Mouse (Mus musculus) heart, embryonic 14.5 days (tissue): ENCODE data around the gene Hsd3b1. TPM values are rescaled to one million over a fixed set of nuclear protein-coding genes. Genes with fewer than 3 reads are reported as not detected.

Experiments
- ATAC-seq: fragments of 200-750 bp; cut with Nextera tagmentation; 2 replicates; pipeline ENCODE4 v1.8.0; 2017; ENCODE audit warnings: low read depth, moderate TSS enrichment; ENCODE audit not compliant: insufficient number of reproducible peaks, insufficient read depth, low FRiP score
- H3K27ac ChIP-seq, 2 experiments: fragments of 200-500 bp in 1 of 2; fragments of 300-500 bp in 1 of 2; sonication (generic) in 1 of 2; replicated peaks in 1 of 2; 2 replicates each; pipeline ENCODE4 v1.5.1; 2012 to 2014; ENCODE audit warnings: low read depth in 2 of 2, low read length in 2 of 2, control low read depth in 1 of 2, mild to moderate bottlenecking in 1 of 2, mixed read lengths in 1 of 2; ENCODE audit not compliant: control insufficient read depth in 1 of 2, insufficient read depth in 1 of 2
- H3K27me3 ChIP-seq: fragments of 300-500 bp; sonication (generic); 2 replicates; pipeline ENCODE4 v1.6.1; 2014; ENCODE audit warnings: mild to moderate bottlenecking, low read length, control low read depth; ENCODE audit not compliant: control insufficient read depth, insufficient read depth
- H3K36me3 ChIP-seq: fragments of 300-500 bp; sonication (generic); 2 replicates; pipeline ENCODE4 v1.6.1; 2014; ENCODE audit warnings: mild to moderate bottlenecking, control low read depth, low read length, mixed read lengths; ENCODE audit not compliant: control insufficient read depth, insufficient read depth
- H3K4me1 ChIP-seq, 2 experiments: fragments of 200-500 bp in 1 of 2; fragments of 300-500 bp in 1 of 2; sonication (generic) in 1 of 2; 2 replicates each; pipeline ENCODE4 v1.6.1; 2012 to 2014; ENCODE audit warnings: low read length in 2 of 2, control low read depth in 1 of 2, mixed read lengths in 1 of 2; ENCODE audit not compliant: control insufficient read depth in 2 of 2, insufficient read depth in 2 of 2
- H3K4me2 ChIP-seq: fragments of 300-500 bp; sonication (generic); 2 replicates; pipeline ENCODE4 v1.6.1; 2014; ENCODE audit warnings: mild to moderate bottlenecking, low read length
- H3K4me3 ChIP-seq, 2 experiments: fragments of 200-500 bp in 1 of 2; fragments of 300-500 bp in 1 of 2; sonication (generic) in 1 of 2; 2 replicates each; pipeline ENCODE4 v1.5.1; 2012 to 2014; ENCODE audit warnings: low read length in 2 of 2, mild to moderate bottlenecking in 2 of 2, control low read depth in 1 of 2, low read depth in 1 of 2, moderate library complexity in 1 of 2; ENCODE audit not compliant: control insufficient read depth in 1 of 2, insufficient read depth in 1 of 2
- H3K9ac ChIP-seq: fragments of 300-500 bp; sonication (generic); 2 replicates; pipeline ENCODE4 v1.6.1; 2014; ENCODE audit warnings: mild to moderate bottlenecking, low read length
- H3K9me3 ChIP-seq: fragments of 300-500 bp; sonication (generic); 2 replicates; pipeline ENCODE4 v1.6.1; 2016; ENCODE audit warnings: low read length, control low read depth; ENCODE audit not compliant: control insufficient read depth
- WGBS: fragments of 180-500 bp; shearing (Covaris S2); extraction: QIAGEN DNeasy Blood & Tissue Kit; methylation state at CpG from one replicate; pipeline ENCODE4 v1.1.7; 2014; 5-methylcytosine and 5-hydroxymethylcytosine counted together
- polyA plus RNA-seq: library from polyadenylated mRNA; unstranded; fragments of >200 nt; fragmentation: Nextera tagmentation; extraction: Ambion mirVana; gene quantifications from 2 replicates; pipeline ENCODE4 v1.2.1, GENCODE M21; 2014

Hsd3b1 gene
- polyA plus RNA-seq, 1 experiment from 2014 or later: not detected

GRCm38 (mm10) chr3:98880216-98880615, 20.6 kb upstream of the Hsd3b1 start:
- Histone ChIP-seq H3K9me3 (no peaks in the 10 kb centered on the region), H3K27me3 (no peaks in the 10 kb centered on the region), H3K4me2 (no peak overlapping the region), H3K9ac (no peak overlapping the region), H3K4me1 (no peaks in the 10 kb centered on the region), H3K27ac (no peak overlapping the region), H3K36me3 (no peaks in the 10 kb centered on the region), H3K4me3 (no peak overlapping the region)
- ATAC-seq: no peak
- 73% methylated on average over 6 of the region's 6 CpGs for WGBS

GRCm38 (mm10) chr3:98868219-98868618, 8.6 kb upstream of the Hsd3b1 start:
- WGBS: 85% methylated on average over 2 of the region's 2 CpGs
- Histone ChIP-seq H3K4me3 (no peak overlapping the region), H3K4me2 (no peak overlapping the region), H3K9ac (no peak overlapping the region), H3K36me3 (no peaks in the 10 kb centered on the region), H3K9me3 (no peaks in the 10 kb centered on the region), H3K27ac (no peak overlapping the region), H3K27me3 (no peaks in the 10 kb centered on the region), H3K4me1 (no peaks in the 10 kb centered on the region)
- ATAC-seq: no peak

- Histone ChIP-seq H3K27me3 (no peaks in the 10 kb centered on the region), H3K9ac (no peak overlapping the region), H3K4me1 (peaks cover 0 to under 1% of the 10 kb centered on the region in 2 experiments; a peak in 2 of 4 replicates), H3K4me2 (no peak overlapping the region), H3K4me3 (no peak overlapping the region), H3K27ac (no peak overlapping the region), H3K9me3 (no peaks in the 10 kb centered on the region), H3K36me3 (no peaks in the 10 kb centered on the region)
- WGBS: 89% methylated on average over 1 of the region's 1 CpGs
- no peak for ATAC-seq
Measured at GRCm38 (mm10) chr3:98862800-98863199, 3.2 kb upstream of the Hsd3b1 start.

GRCm38 (mm10) chr3:98858051-98858450, 1.5 kb downstream of the Hsd3b1 start:
- Histone ChIP-seq H3K9ac (no peak overlapping the region), H3K9me3 (no peaks in the 10 kb centered on the region), H3K4me2 (no peak overlapping the region), H3K36me3 (no peaks in the 10 kb centered on the region), H3K4me1 (peaks cover 5 to 6% of the 10 kb centered on the region in 2 experiments; a peak in 3 of 4 replicates), H3K4me3 (no peak overlapping the region), H3K27me3 (no peaks in the 10 kb centered on the region), H3K27ac (no peak overlapping the region)
- 6% methylated on average over 2 of the region's 2 CpGs for WGBS
- ATAC-seq: no peak

GRCm38 (mm10) chr3:98856892-98857291, 2.7 kb downstream of the Hsd3b1 start:
- no peak overlapping the region for H3K9ac ChIP-seq
- peaks cover 5 to 6% of the 10 kb centered on the region in 2 experiments; a peak in 3 of 4 replicates for H3K4me1 ChIP-seq
- no peak overlapping the region for H3K4me3 ChIP-seq
- H3K27me3 ChIP-seq: no peaks in the 10 kb centered on the region
- H3K27ac ChIP-seq: no peak overlapping the region
- WGBS: 6% methylated on average over 1 of the region's 1 CpGs
- H3K4me2 ChIP-seq: no peak overlapping the region
- ATAC-seq: no peak
- no peaks in the 10 kb centered on the region for H3K9me3 ChIP-seq
- no peaks in the 10 kb centered on the region for H3K36me3 ChIP-seq

GRCm38 (mm10) chr3:98855160-98855559, 4.4 kb downstream of the Hsd3b1 start:
- no peak for ATAC-seq
- Histone ChIP-seq H3K9me3 (no peaks in the 10 kb centered on the region), H3K36me3 (no peaks in the 10 kb centered on the region), H3K27ac (no peak overlapping the region), H3K4me3 (no peak overlapping the region), H3K9ac (no peak overlapping the region), H3K27me3 (no peaks in the 10 kb centered on the region), H3K4me2 (no peak overlapping the region), H3K4me1 (peaks cover 5 to 6% of the 10 kb centered on the region in 2 experiments; a peak in 3 of 4 replicates)
- WGBS: 35% methylated on average over 3 of the region's 3 CpGs

- H3K4me3 ChIP-seq: no peak overlapping the region
- H3K27ac ChIP-seq: no peak overlapping the region
- H3K4me2 ChIP-seq: no peak overlapping the region
- WGBS: 21% methylated on average over 1 of the region's 1 CpGs
- no peaks in the 10 kb centered on the region for H3K9me3 ChIP-seq
- H3K27me3 ChIP-seq: no peaks in the 10 kb centered on the region
- H3K36me3 ChIP-seq: no peaks in the 10 kb centered on the region
- no peak for ATAC-seq
- H3K9ac ChIP-seq: no peak overlapping the region
- peaks cover 5 to 6% of the 10 kb centered on the region in 2 experiments; a peak in 3 of 4 replicates for H3K4me1 ChIP-seq
Measured at GRCm38 (mm10) chr3:98853685-98854084, 5.9 kb downstream of the Hsd3b1 start.

- H3K27me3 ChIP-seq: no peaks in the 10 kb centered on the region
- H3K9ac ChIP-seq: no peak overlapping the region
- WGBS: 88% methylated on average over 3 of the region's 3 CpGs
- H3K4me1 ChIP-seq: peaks cover 5 to 6% of the 10 kb centered on the region in 2 experiments; a peak in 3 of 4 replicates
- H3K4me2 ChIP-seq: no peak overlapping the region
- no peaks in the 10 kb centered on the region for H3K9me3 ChIP-seq
- ATAC-seq: no peak
- no peak overlapping the region for H3K4me3 ChIP-seq
- no peak overlapping the region for H3K27ac ChIP-seq
- H3K36me3 ChIP-seq: no peaks in the 10 kb centered on the region
Measured at GRCm38 (mm10) chr3:98853051-98853450, 6.5 kb downstream of the Hsd3b1 start.
